Mouse (Mus musculus) megakaryocyte progenitor cell, adult 5-6 weeks (primary cell): ENCODE data around the gene Kif26b. TPM values are rescaled to one million over a fixed set of nuclear protein-coding genes. Genes with fewer than 3 reads are reported as not detected.

ENCODE experiments used
- ATAC-seq: replicated peaks from 2 replicates; pipeline ENCODE4 v1.8.0; 2016; ENCODE audit warnings: mild to moderate bottlenecking, moderate TSS enrichment, inconsistent platforms; ENCODE audit not compliant: poor library complexity
- total RNA-seq, 2 experiments: library from RNA; stranded (forward) in 1 of 2; stranded (reverse) in 1 of 2; fragments of 157-497, 149-512 nt in 1 of 2; fragments of 200-1000 nt in 1 of 2; gene quantifications; 2 replicates each; pipeline versions ENCODE4 v1.2.3 to v1.2.4; 2015 to 2017

The Kif26b gene
- total RNA-seq, 2 experiments from 2014 or later, result 0.33 to 0.42 TPM

GRCm38 (mm10) chr1:178978617-178979245 lies 449.8 kb downstream of the Kif26b start:
- ATAC-seq, result no peak

GRCm38 (mm10) chr1:178980185-178980584 lies 451.3 kb downstream of the Kif26b start:
- no peak for ATAC-seq

- ATAC-seq, result no peak
These were observed 452.7 kb downstream of the Kif26b start for GRCm38 (mm10) chr1:178981641-178982040.

- ATAC-seq, result no peak
These were observed 459.3 kb downstream of the Kif26b start for GRCm38 (mm10) chr1:178988176-178988575.

Other genes starting within 250 kb of the Kif26b start
- 153 and 181 TPM in 2 replicates for gene Cox20, start 210.0 kb upstream of the Kif26b start, total RNA-seq (2015)
- 153 and 163 TPM in 2 replicates for gene Cox20, start 210.0 kb upstream of the Kif26b start, total RNA-seq (2017)
- gene Hnrnpu, start 191.3 kb upstream of the Kif26b start, total RNA-seq (2015), result 640 and 703 TPM in 2 replicates
- gene Hnrnpu, start 191.3 kb upstream of the Kif26b start, total RNA-seq (2017), result 490 and 622 TPM in 2 replicates
- gene Efcab2, start 123.0 kb upstream of the Kif26b start, total RNA-seq (2015), result 3.8 and 4.2 TPM in 2 replicates
- gene Efcab2, start 123.0 kb upstream of the Kif26b start, total RNA-seq (2017), result 1.7 and 3.2 TPM in 2 replicates